Mouse (Mus musculus): ENCODE measurements at regions not wholly inside any gene's neighbourhood (a gene's known extent, or its start where the extent isn't known, plus 50 kb on each side); places are given as distances from the start of the nearest gene placed in this dataset.
A peak's percentile ranks its signal among the peaks of the same experiment; 100 is the strongest.

DNA sequence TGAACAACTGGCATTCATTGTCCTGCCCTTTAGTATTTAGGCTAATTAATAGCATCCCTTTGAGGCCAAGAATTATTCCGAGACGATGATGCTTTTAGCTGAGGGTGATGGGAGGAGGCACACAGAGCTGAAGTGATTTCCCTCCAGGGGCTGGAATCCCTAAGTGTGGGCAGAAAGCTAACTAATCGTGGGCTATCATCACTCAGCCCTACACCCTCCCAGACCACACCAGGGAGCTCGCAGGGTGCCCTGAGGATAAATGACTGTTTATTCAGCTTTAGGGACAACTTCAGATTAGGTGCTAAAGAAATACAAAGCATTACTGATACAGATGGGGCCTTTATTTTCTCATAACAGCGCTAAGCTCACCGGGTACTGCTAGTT, 164.7 kb downstream of the Npr3 start:
- no peaks in the 10 kb centered on the region for H3K9me3 ChIP-seq
- peak overlapping the region; percentile 39 for H3K4me2 ChIP-seq
- peaks cover 10% of the 10 kb centered on the region for H3K4me1 ChIP-seq
- 15% methylated on average over 6 of the region's 6 CpGs for WGBS
- no peaks in the 10 kb centered on the region for H3K36me3 ChIP-seq (replicated peaks)
- H3K27me3 ChIP-seq (replicated peaks): no peaks in the 10 kb centered on the region
- no peak overlapping the region for H3K9ac ChIP-seq
- no peak overlapping the region for H3K27ac ChIP-seq
- no peak overlapping the region for H3K4me3 ChIP-seq
- ATAC-seq (replicated peaks): no peak; the same call in 1 of the 2 replicates

DNA sequence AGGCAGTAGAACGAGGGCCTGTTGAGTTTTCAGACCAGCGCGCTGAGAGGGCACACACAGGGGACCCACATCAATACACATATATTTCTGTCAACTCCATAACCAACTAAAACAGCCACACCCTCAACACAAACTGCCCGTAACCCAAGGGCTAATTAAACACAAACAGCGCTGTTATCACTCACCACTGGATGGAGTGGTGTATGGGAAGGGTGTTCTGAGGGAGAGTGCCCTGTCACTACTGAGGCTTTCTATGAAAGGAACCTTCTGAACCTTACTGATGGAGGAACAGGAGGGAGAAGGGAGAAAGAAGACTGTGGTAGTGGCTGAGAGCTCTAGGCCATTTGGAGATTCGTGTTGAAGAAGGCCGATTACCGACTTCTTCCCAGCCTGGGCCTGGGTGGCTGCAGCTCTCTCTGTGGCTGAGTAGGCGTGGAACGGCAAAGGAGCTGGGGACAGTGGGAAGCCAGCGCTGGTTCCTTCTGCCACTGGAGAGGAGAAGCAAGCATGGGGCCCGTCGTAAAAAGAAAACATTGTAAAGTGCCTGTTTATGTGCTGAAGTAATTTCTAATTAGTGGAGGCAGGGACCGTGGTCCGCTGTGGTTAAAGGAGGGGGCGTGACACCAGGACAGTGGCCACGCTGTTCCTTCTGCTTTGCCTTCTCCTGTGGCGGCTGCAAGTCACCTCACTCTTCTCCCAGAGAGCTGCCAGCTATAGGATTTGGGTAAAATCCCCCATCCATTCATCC, 165.3 kb downstream of the Npr3 start:
- 40% methylated on average over 18 of the region's 18 CpGs for WGBS
- Histone ChIP-seq H3K36me3 (replicated peaks) (no peaks in the 10 kb centered on the region), H3K27me3 (replicated peaks) (no peaks in the 10 kb centered on the region), H3K9me3 (no peaks in the 10 kb centered on the region), H3K27ac (no peak overlapping the region), H3K4me3 (0 out of 2 replicates have a peak overlapping the region, but pooled peaks have one; percentile 5), H3K4me1 (peaks cover 10% of the 10 kb centered on the region), H3K4me2 (peak overlapping the region; percentile 39), H3K9ac (no peak overlapping the region)
- peak; percentile 56 for ATAC-seq (replicated peaks)

DNA sequence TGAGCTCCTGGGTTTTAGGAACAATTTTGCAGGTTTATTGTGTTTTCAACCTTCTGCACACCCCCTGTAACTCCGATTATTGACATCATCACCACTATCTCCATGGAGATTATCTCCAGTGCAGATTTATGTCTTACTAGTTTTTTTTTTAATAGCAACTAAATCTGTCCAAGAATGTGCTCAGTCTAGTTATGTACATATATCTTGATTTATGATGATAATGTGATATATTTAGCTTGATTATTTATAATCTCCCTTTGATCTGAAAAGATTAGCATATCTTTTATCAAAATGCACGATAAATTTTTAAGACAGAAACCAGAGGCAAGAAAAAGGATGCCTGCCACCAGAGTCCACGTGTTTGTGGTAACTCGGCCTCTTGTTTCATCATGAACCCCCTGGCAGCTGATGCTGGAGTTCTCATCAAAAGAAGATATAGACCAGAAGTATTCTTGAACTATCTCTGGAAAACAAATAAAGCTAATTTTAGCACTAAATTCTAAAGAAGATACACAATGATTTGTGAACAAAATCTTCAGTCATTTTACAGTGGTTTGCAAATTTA, 169.6 kb downstream of the Npr3 start:
- no peak overlapping the region for H3K4me3 ChIP-seq
- WGBS: 64% methylated on average over 4 of the region's 4 CpGs
- peaks cover 9% of the 10 kb centered on the region for H3K4me1 ChIP-seq
- no peaks in the 10 kb centered on the region for H3K9me3 ChIP-seq
- no peak for ATAC-seq (replicated peaks)
- H3K36me3 ChIP-seq (replicated peaks): no peaks in the 10 kb centered on the region
- H3K27me3 ChIP-seq (replicated peaks): no peaks in the 10 kb centered on the region
- no peak overlapping the region for H3K4me2 ChIP-seq
- no peak overlapping the region for H3K9ac ChIP-seq
- no peak overlapping the region for H3K27ac ChIP-seq

DNA sequence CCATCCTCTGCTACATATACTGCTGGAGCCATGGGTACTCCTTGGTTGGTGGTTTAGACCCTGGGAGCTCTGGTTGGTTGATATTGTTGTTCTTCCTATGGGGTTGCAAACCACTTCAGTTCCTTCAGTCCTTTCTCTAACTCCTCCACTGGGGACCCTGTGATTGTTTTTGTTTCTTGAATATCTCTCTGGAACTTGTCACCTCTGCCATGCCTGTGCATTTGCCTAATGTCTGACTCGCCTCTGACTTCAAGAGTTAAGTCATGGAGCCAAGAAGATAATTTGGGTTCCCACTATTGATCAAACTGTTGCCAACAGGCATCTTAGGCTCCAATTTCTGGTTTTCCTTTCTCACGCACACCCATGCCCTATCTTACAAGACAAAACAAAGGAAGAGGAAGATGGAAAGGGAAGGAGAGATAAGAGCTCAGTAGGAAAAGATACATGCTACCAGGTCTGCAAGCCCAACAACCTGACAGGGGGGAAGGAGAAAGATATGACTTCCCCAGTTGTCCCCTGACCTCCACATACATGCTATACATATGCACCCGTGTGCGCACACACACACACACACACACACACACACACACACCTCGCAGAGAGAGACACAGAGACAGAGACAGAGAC, 172.3 kb downstream of the Npr3 start:
- H3K36me3 ChIP-seq (replicated peaks): no peaks in the 10 kb centered on the region
- no peaks in the 10 kb centered on the region for H3K4me1 ChIP-seq
- no peak for ATAC-seq (replicated peaks)
- no peak overlapping the region for H3K9ac ChIP-seq
- H3K27me3 ChIP-seq (replicated peaks): no peaks in the 10 kb centered on the region
- 93% methylated on average over 5 of the region's 5 CpGs for WGBS
- no peak overlapping the region for H3K4me3 ChIP-seq
- no peak overlapping the region for H3K27ac ChIP-seq
- H3K9me3 ChIP-seq: no peaks in the 10 kb centered on the region
- H3K4me2 ChIP-seq: no peak overlapping the region

DNA sequence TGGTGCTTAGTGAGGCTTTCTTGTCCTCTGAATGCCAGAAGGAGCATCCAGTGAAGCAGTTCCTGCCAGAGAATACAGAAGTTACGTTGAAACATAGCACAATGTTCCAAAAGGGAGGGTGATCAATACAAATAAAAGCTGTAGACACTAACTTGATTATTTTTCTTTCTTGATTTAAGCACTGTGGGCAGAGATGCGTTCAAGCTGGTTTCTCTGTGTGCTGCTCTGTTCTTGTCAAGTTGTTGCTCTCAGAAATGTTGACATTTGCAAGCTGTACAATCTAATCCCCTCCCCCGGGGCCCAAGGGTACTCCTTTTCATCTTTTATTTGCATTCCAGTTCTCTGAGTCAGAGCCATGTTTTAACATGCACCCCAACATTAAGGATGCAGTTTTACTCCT, 177.7 kb downstream of the Npr3 start:
- Histone ChIP-seq H3K4me1 (no peaks in the 10 kb centered on the region), H3K4me3 (no peak overlapping the region), H3K4me2 (no peak overlapping the region), H3K27ac (no peak overlapping the region), H3K9ac (no peak overlapping the region), H3K27me3 (replicated peaks) (no peaks in the 10 kb centered on the region), H3K36me3 (replicated peaks) (no peaks in the 10 kb centered on the region), H3K9me3 (no peaks in the 10 kb centered on the region)
- 46% methylated on average over 3 of the region's 3 CpGs for WGBS
- ATAC-seq (replicated peaks): no peak

DNA sequence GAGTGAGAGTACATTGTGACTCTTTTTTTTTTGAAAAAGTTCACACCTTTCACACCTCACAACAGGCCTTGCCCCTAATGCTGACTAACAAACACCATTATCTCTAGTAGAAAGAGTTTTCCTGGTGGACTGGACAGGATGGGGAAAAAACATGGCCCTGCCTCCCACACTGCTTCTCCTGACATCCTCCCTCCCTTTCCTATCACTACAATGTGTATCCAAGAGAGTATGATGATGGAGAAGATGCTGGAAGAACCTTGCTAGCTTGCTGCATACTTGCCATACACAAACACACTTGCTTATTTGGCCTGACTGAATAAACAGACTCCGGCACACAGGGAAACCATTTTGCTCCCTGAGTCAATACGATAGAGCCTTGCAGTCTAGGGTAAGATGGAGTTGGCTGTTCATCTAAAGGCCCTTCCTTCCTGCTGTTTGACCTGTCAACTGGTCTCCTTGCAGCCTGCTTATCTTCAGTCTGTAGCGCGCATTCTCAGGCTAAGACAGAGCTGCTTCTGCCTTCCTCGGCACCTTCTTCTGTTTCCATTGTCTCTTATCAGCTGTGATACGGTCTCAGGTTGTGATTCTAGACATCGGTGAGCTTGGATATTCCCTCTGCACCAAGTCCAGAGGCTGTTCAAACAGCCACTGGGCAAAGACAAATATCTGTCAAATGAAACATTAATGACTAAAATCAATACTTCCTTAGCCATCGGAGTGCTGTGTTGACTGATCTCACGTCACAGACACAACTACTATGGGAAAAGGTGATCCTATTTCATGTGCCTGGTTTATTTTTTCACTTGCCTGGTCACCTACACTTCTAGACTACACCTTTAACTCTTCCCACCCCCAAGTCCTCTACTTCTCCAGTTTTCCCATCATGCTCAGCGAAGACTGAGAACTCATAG, 181.2 kb downstream of the Npr3 start:
- WGBS: 87% methylated on average over 10 of the region's 10 CpGs
- Histone ChIP-seq H3K27me3 (replicated peaks) (no peaks in the 10 kb centered on the region), H3K4me3 (no peak overlapping the region), H3K36me3 (replicated peaks) (no peaks in the 10 kb centered on the region), H3K9me3 (no peaks in the 10 kb centered on the region), H3K4me1 (no peaks in the 10 kb centered on the region), H3K4me2 (no peak overlapping the region), H3K9ac (no peak overlapping the region), H3K27ac (no peak overlapping the region)
- ATAC-seq (replicated peaks): no peak

DNA sequence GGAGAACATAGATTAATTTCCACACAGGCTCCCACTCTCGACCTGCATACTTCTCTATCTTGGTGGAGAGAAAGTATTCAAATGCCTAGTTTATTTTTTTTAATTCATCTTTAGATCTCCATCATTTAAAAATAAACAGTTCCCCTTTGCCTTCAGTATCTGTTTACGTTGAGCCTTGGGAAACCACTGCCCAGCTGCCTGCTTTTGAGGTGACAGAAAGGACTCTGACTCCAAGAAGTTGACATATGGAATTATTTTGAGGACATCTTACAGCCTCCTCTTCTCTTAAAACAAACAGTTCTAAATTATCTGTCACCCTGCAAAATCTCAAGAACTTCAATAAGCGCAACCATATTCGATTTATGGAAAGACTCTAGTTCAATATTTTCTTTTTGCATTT, 186.4 kb downstream of the Npr3 start:
- Histone ChIP-seq H3K4me2 (no peak overlapping the region), H3K36me3 (replicated peaks) (no peaks in the 10 kb centered on the region), H3K9ac (no peak overlapping the region), H3K4me3 (no peak overlapping the region), H3K27me3 (replicated peaks) (no peaks in the 10 kb centered on the region), H3K4me1 (no peaks in the 10 kb centered on the region), H3K27ac (no peak overlapping the region), H3K9me3 (no peaks in the 10 kb centered on the region)
- no peak for ATAC-seq (replicated peaks)
- 82% methylated on average over 4 of the region's 4 CpGs for WGBS

DNA sequence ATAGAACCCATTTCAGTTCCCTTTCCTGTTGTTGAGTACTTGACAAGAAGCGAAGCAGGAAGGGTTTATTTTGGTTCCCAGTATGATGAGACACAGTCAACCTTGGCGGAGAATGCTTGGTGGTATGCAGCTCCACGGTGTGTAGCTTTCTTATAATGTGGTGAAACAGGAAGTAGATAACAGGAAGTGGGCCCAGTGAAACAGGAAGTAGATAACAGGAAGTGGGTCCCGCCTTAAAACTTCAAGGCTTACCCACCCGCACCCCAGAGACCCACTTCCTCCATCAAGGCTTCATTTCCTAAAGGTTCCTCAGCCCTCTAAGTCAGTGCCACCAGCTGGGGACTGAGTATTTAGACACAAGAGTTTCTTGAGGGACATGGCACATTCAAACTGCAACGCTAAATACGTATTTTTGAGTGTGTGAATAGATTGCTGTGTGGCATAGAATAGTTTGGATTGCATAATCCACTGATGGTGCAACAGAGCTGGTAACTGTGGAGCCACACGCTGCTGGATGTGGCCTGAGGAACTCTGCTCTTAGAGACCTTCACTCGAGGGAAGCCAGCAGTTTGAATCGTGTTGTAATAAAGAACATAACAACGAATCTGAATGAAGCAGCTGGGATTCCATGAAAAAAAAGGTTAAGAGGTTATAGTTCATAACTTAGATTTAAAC, 190.8 kb downstream of the Npr3 start:
- H3K4me2 ChIP-seq: no peak overlapping the region
- no peaks in the 10 kb centered on the region for H3K36me3 ChIP-seq (replicated peaks)
- no peak for ATAC-seq (replicated peaks)
- H3K27ac ChIP-seq: no peak overlapping the region
- 92% methylated on average over 11 of the region's 11 CpGs for WGBS
- no peaks in the 10 kb centered on the region for H3K27me3 ChIP-seq (replicated peaks)
- no peaks in the 10 kb centered on the region for H3K4me1 ChIP-seq
- H3K9ac ChIP-seq: no peak overlapping the region
- no peaks in the 10 kb centered on the region for H3K9me3 ChIP-seq
- no peak overlapping the region for H3K4me3 ChIP-seq

DNA sequence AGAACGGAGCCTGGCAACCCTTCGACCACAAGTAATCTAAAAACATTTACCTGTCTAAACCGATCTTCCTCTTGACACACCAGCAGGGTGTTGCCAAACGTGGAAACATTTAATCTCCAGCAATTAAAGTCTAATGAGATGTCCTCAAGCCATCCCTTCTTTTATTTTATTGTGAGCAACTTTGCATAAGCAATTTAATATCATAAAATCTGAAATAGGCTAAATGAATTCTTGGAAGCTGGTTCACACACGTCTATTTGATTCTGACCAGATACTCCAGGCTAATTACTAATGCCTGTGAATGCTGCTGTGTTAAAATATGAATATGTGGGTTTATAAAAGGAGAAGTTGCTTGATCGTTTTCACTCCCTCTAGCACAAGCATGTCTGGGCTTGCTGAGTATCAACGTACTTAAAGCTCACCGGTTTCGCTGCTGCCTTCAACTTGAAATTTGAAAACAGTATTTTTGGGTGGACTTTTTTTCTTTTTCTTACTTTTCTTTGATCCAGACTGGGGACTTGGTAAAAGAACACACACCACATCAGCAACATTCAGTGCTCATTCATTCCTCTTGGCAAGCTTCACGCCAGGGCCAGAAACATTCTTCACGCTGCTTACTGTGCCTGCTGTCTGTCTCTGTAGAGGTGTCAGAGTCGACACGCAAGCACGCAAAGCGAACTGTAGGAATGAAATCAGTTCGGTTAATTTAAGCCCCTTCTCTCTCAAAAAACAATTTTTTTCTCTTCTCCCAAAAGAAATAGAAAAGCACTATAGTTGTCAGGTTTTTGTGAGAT, 194.4 kb downstream of the Npr3 start:
- Histone ChIP-seq H3K9ac (no peak overlapping the region), H3K4me1 (no peaks in the 10 kb centered on the region), H3K4me3 (no peak overlapping the region), H3K9me3 (no peaks in the 10 kb centered on the region), H3K36me3 (replicated peaks) (no peaks in the 10 kb centered on the region), H3K27me3 (replicated peaks) (no peaks in the 10 kb centered on the region), H3K4me2 (no peak overlapping the region), H3K27ac (no peak overlapping the region)
- no peak for ATAC-seq (replicated peaks)
- 83% methylated on average over 16 of the region's 16 CpGs for WGBS

DNA sequence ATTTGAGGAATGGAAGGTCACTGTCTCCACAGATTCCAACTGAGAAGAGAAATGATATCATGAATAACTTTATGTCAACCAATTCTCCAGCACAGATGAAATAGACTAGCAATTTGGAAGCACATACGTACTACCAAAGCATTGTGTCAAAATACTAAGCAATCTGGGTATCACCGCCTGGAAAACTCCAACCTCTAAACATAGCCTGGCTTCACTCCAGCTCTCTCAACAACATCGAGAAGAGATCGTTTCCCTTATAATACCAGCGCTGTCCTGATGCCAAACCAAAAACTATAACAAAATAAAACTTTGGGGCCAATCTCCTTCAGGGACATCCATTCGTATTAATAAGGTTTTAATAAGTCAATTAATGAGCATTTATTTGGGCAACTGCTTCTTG, 205.8 kb downstream of the Npr3 start:
- H3K36me3 ChIP-seq (replicated peaks): no peaks in the 10 kb centered on the region
- H3K4me1 ChIP-seq: no peaks in the 10 kb centered on the region
- H3K27ac ChIP-seq: no peak overlapping the region
- H3K4me2 ChIP-seq: no peak overlapping the region
- H3K27me3 ChIP-seq (replicated peaks): no peaks in the 10 kb centered on the region
- H3K9me3 ChIP-seq: no peaks in the 10 kb centered on the region
- 85% methylated on average over 6 of the region's 6 CpGs for WGBS
- ATAC-seq (replicated peaks): no peak
- no peak overlapping the region for H3K4me3 ChIP-seq
- H3K9ac ChIP-seq: no peak overlapping the region

DNA sequence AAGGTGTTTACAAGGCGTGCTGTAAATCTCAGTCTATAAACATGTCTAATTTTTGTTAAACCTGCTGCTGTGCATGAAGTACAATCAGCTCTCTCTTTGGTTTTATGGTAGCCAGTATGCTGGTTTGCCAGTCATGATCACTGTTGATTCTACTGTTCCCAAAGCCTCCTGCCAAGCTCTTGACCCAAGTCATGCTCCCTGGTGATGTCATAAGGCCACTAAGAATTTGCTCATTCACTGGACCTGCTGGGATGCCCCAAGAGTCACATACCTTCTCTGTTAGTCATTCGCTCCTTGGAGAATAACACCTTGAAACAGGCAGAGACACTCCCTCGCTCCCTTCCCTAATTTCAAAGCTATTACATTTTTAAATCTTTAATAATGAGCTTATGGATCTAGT, 207.2 kb downstream of the Npr3 start:
- no peak overlapping the region for H3K9ac ChIP-seq
- H3K27me3 ChIP-seq (replicated peaks): no peaks in the 10 kb centered on the region
- H3K4me3 ChIP-seq: no peak overlapping the region
- WGBS: 85% methylated on average over 3 of the region's 3 CpGs
- H3K36me3 ChIP-seq (replicated peaks): no peaks in the 10 kb centered on the region
- H3K4me2 ChIP-seq: no peak overlapping the region
- no peaks in the 10 kb centered on the region for H3K9me3 ChIP-seq
- H3K27ac ChIP-seq: no peak overlapping the region
- no peak for ATAC-seq (replicated peaks)
- H3K4me1 ChIP-seq: no peaks in the 10 kb centered on the region

All from midbrain, embryonic 15.5 days (tissue).